Mouse (Mus musculus) splenic B cell, adult 2 months (primary cell): ENCODE data around the gene Sorl1.

ENCODE experiments used
- DNase-seq: peaks from one replicate; pipeline ENCODE4 v3.0.0-alpha.2; 2011; ENCODE audit warnings: low read depth, low spot score
- H3K27me3 ChIP-seq: 2 replicates; pipeline ENCODE4 v1.6.1; 2012; ENCODE audit warnings: mild to moderate bottlenecking, low read length, moderate library complexity, mixed read lengths; ENCODE audit not compliant: control insufficient read depth, poor library complexity, insufficient read depth, severe bottlenecking
- H3K36me3 ChIP-seq: 2 replicates; pipeline ENCODE4 v1.6.1; 2012; ENCODE audit warnings: mild to moderate bottlenecking, low read length, moderate library complexity, mixed read lengths; ENCODE audit not compliant: control insufficient read depth, poor library complexity, insufficient read depth, severe bottlenecking

Sorl1 gene

GRCm38 (mm10) chr9:42138248-42138858 is 14.3 kb upstream of the Sorl1 start:
- H3K27me3 ChIP-seq, result no peaks in the 10 kb centered on the region
- no peaks in the 10 kb centered on the region for H3K36me3 ChIP-seq
- peak; percentile 69 for DNase-seq

- no peak for DNase-seq
- Histone ChIP-seq H3K27me3 (no peaks in the 10 kb centered on the region), H3K36me3 (no peaks in the 10 kb centered on the region)
Measured at GRCm38 (mm10) chr9:42137578-42137977, 13.5 kb upstream of the Sorl1 start.

GRCm38 (mm10) chr9:42130793-42131760 is 7.0 kb upstream of the Sorl1 start:
- H3K27me3 ChIP-seq, result no peaks in the 10 kb centered on the region
- DNase-seq, result peak; percentile 85
- H3K36me3 ChIP-seq, result no peaks in the 10 kb centered on the region

- DNase-seq, result peak; percentile 58
- no peaks in the 10 kb centered on the region for H3K27me3 ChIP-seq
- no peaks in the 10 kb centered on the region for H3K36me3 ChIP-seq
Measured at GRCm38 (mm10) chr9:42127983-42128382, 3.9 kb upstream of the Sorl1 start.

- H3K36me3 ChIP-seq, result no peaks in the 10 kb centered on the region
- DNase-seq, result peak; percentile 34
- H3K27me3 ChIP-seq, result no peaks in the 10 kb centered on the region
Measured at GRCm38 (mm10) chr9:42125262-42125982, 1.3 kb upstream of the Sorl1 start.

- H3K36me3 ChIP-seq, result peaks cover 5% of the 10 kb centered on the region; the same call in 1 of the 2 replicates
- H3K27me3 ChIP-seq, result no peaks in the 10 kb centered on the region
- DNase-seq, result no peak
Measured at GRCm38 (mm10) chr9:42123204-42123603, 893 bp downstream of the Sorl1 start.

GRCm38 (mm10) chr9:42122441-42122840 is 1.7 kb downstream of the Sorl1 start:
- Histone ChIP-seq H3K36me3 (peaks cover 5% of the 10 kb centered on the region; the same call in 1 of the 2 replicates), H3K27me3 (no peaks in the 10 kb centered on the region)
- DNase-seq, result no peak

- no peaks in the 10 kb centered on the region for H3K27me3 ChIP-seq
- no peak for DNase-seq
- peaks cover 5% of the 10 kb centered on the region; the same call in 1 of the 2 replicates for H3K36me3 ChIP-seq
Measured at GRCm38 (mm10) chr9:42121631-42122354, 2.3 kb downstream of the Sorl1 start.

GRCm38 (mm10) chr9:42116418-42117056 is 7.6 kb downstream of the Sorl1 start:
- no peak for DNase-seq
- peaks cover 8% of the 10 kb centered on the region for H3K36me3 ChIP-seq
- no peaks in the 10 kb centered on the region for H3K27me3 ChIP-seq

GRCm38 (mm10) chr9:42115078-42115477 is 9.0 kb downstream of the Sorl1 start:
- no peak for DNase-seq
- Histone ChIP-seq H3K36me3 (peaks cover 8% of the 10 kb centered on the region), H3K27me3 (no peaks in the 10 kb centered on the region)

- no peak for DNase-seq
- H3K27me3 ChIP-seq, result no peaks in the 10 kb centered on the region
- H3K36me3 ChIP-seq, result peaks cover 3% of the 10 kb centered on the region; the same call in 1 of the 2 replicates
Measured at GRCm38 (mm10) chr9:42113316-42113715, 10.8 kb downstream of the Sorl1 start.

- Histone ChIP-seq H3K36me3 (peaks cover 3% of the 10 kb centered on the region; the same call in 1 of the 2 replicates), H3K27me3 (no peaks in the 10 kb centered on the region)
- no peak for DNase-seq
Measured at GRCm38 (mm10) chr9:42112691-42113090, 11.4 kb downstream of the Sorl1 start.

GRCm38 (mm10) chr9:42111256-42111655 is 12.8 kb downstream of the Sorl1 start:
- no peak for DNase-seq
- H3K27me3 ChIP-seq, result no peaks in the 10 kb centered on the region
- peaks cover 7% of the 10 kb centered on the region for H3K36me3 ChIP-seq
